Mouse (Mus musculus) left cerebral cortex, postnatal 10 days (tissue): ENCODE results near the gene Myl4. TPM values are rescaled to one million over a fixed set of nuclear protein-coding genes. Genes with fewer than 3 reads are reported as not detected.
A peak's percentile ranks its signal among the peaks of the same experiment; 100 is the strongest.

Experiments
- DNase-seq, 2 experiments: peaks; one replicate each; pipeline ENCODE4 v3.0.0; 2021 to 2022; ENCODE audit warnings: low spot score in 2 of 2, mixed read lengths in 1 of 2; ENCODE audit errors: extremely low spot score in 1 of 2
- intact Hi-C: fragments of 180-260 bp; cut with DNase I; formaldehyde crosslinking; loops from one replicate; pipeline ENCODE4 v1.15.1; 2025
- total RNA-seq, 2 experiments: library from RNA; stranded (reverse); gene quantifications; 2 replicates each; pipeline ENCODE4 v1.2.3; 2021

Gene Myl4
- total RNA-seq, 2 experiments from 2014 or later = 8.7 to 10.9 TPM

DNA sequence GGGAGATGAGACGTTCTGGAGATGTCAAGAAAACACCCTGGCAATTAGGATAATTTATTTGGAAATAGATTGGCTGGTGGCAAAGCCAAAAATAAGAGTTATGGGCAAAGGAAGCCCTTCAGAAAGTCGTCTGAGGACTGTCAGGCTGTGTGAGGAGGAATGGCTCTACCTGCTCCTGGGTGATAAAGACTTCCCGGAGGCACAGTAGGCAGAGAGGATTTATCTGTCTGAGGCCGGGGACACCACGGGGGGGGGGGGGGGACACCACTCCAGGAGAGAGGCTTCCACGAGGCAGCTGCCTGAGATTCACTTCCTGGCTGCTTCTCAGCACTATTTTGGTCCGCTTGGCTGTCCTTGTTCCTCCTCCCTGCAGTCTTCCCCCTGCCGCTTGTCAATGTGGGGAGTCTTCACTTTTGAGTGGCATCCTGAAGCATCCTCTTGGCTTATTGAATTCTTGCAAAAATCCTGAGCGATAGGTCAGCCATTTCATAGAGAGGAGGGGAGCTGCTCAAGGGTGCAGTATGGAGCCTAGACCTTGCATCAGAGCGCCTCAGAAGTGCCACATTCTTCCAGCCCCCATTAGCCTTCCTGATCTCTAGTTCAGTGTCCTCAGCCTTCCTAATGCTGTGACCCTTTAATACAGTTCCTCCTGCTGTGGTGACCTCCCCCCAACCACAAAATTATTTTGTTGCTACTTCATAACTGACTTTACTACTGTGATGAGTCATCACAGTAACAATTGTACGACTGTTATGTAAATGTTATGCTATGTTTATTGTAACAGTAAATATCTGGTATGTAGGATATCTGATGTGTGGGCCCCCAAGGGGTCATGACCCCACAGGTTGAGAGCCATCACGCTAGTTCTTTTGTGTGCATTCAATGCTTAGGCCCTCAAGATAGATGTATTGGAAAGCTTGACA, 71.8 kb downstream of the Myl4 start:
- DNase-seq = peak in 1 of 2 experiments; percentile 23
- intact Hi-C loops = no loop called here

DNA sequence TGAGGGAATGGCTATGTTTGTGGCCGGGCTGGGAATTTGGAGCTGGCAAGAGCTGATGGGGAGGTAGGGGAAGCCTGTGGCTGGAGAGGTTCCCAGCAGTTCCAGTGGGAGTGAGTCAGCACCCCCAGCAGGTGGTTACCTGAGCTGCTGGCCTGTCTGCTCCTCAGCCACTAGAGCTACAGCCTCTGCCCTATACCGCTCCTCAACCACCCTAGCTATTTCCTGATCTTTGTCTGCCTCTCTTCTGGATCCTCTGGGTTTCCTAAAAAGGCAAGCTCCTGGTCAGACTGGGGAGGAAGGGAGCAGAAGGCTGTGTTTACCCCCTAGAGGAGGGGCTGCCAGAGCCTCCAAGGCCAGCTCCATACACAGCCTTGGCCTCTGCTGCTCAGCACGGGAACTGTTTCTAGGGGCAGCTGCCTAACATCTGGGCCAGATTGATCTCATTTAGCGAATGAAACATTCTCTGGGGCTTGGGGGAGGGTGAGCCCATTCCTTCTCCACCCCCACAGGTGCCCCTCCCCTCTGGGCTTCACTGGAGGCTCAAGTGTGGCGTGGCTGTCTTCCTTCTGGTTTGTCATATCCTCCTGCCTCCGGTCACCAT, 74.4 kb downstream of the Myl4 start:
- peak in 1 of 2 experiments; percentile 53 for DNase-seq
- intact Hi-C loops = no loop called here

DNA sequence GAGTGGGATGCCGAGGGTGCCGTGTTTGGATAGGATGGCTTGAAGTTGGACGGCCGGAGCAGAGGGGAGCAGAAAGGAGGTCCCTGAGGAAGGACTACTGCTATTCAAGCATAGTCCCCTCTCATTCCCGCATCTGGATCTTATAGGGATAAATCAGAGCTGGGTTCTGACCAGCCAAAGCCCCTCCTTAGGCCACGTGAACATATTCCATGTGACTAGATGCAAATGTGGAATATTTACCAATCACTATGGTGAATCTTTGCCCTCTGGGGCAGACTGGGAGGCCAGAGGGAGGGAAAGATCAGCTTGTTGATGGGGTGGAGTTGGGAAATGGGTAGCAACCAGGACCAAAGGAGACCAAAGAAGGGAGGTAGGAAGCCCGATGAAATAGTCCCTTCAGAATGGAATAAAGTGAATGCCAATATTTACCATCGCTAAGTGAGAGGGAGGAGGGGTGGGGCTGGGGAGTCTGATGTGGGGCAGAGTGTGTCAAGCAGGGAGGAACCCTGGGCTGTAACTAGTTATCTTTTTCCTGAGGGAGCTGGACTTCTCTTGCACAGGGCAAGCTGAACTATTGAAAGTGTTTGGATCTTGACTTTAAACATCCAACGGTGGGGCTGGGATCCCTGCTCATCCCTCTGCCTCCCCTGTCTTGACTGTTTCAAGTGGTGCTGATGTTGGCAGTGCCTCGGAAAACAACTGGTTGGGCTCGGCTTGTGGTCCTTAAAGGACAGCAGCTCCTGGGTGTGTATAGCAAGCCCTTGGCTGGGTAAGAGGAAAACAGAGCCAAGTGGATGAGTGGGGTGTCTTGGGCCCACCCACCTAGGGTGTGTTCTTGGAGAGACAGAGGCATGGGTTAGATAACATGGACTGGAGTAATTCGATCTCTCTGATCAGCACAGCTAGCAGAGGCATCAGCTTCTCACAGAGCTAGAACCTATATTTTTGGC, 75.3 kb downstream of the Myl4 start:
- intact Hi-C loops = no loop called here
- peak in 1 of 2 experiments; percentile 52 for DNase-seq

DNA sequence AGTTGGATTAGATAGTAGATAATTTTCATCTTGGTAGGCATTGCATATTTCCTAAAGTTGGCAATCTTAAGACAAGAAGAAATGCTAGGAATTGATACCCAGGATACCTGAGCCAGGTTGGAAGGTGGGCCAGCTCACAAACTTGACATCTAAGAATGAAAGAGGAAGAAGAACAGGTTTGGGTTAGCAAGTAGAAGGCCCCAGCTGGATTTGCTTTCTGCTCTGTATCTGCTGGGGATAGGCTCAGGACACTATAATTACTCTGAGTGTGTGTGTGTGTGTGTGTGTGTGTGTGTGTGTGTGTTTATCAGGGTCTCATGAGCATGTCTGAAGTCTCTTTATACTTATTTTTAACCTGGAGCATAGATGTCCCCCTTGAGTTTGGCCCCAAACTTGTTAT, 76.2 kb downstream of the Myl4 start:
- no peak for DNase-seq
- intact Hi-C loops = no loop called here

DNA sequence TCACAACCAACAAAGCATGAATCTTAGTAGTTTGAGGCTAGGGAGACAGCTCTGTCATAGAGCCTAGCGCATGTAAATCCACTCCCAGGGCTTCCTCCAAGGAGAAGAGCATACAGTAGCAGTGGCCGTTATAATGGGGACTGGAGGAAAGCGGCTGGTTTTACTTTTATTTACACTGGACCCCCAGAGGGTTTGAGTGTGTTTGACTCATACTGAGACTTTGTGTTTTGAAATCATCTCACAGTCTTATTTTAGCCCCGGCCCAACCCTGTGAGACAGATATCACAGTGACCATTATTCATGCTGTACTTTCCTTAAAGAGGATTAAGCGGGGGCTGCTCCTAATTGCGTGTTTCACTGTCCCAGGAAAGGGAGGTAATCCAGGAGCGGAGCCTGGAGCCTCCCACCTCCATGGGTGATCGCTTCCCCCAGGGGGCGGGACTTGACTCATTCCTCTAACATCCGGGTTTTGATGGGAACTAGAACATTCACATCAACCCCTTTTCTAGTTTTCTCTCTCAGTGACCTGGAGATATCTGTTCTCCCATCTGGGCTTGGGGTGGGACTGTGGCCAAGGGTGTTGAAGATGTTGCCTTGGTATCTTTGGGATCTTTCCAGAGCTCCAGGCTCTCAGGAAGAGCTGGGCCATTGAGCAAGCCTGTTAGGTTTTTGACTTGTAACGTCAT, 77.3 kb downstream of the Myl4 start:
- intact Hi-C loops = no loop called here
- peak in 1 of 2 experiments; percentile 54 for DNase-seq

DNA sequence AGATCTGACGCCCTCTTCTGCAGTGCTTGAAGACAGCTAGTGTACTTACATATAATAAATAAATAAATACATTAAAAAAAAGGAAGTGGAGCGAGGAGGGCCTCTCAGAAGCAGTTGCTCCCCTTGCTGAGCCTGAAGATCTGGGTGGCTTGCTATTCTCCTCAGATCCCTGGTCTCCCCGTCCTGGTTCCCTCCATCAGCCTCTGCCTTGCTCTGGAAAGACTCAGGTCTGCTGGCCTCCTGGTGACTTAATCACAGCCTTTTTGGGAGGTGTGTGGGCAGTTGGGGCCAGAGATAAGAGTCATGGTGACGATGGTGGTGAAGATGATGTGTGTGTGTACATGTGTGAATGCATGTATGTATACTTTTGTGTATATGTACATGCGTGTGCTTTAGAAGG, 78.1 kb downstream of the Myl4 start:
- intact Hi-C loops = no loop called here
- DNase-seq = peak in 1 of 2 experiments; percentile 14

DNA sequence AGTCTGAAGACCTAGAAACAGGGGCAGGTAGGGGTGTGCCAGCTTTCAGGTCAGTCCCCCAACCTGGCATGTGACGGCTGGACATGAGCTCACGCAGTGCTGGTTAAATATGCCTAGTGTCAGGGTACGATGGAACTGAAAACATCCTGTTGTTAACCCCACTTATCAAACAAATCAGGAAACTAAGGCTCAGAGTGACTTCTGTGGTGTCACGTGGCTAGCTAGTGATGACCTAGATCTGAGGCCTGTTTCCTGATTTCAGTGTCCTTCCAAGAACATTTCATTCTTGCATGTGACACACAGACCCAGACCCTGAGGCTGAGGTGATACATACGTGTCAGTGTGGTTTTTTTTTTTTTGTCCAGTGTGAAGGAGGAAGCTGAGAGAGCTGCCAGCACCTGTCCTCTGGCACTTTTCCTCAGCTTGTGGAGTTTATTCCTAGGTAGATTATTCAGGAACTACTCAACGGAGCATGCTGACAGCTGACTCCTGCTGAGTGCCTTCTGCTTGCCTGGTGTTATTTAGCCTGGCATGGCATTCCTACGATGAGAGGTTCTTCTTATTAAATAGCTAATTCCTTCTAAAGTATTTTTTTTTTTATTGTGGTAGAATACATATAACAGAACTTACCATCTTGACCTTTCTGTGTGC, 79.8 kb downstream of the Myl4 start:
- intact Hi-C loops = no loop called here
- DNase-seq = no peak

DNA sequence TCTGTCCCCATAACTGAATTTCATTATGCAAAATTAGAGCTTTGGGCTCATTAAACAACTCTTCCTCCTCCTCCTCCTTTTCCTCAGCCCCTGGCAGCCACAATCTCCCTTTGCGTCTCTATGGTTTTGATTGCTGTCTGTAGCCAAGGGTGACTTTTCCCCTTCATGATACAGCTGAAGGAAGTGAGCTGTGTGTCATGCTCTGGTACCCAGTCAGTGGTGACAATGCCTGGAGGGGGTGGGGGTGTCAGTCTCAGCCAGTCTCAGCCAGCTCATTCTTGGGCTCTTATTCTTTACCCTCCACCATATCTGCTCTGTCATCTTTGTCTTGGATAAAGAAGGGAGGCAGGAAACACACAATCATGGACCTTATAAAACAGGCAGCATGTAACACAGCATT, 80.8 kb downstream of the Myl4 start:
- intact Hi-C loops = no loop called here
- DNase-seq = peak in 1 of 2 experiments; percentile 12

DNA sequence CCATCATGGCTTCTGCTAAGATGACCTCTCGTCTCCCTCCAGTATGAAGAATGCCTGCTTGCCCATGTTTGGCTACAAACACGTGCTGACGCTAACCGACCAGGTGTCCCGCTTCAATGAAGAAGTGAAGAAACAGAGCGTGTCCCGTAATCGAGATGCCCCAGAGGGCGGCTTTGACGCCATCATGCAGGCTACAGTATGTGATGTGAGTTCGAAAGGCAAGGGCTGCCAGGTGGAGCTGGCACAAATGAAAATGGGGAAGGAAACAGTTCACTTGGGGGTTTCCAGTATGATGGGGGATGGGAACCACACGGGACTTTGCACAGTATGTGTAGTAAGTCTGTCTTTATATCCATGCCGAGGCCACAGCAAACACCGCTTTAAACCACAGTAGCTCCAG, 86.5 kb downstream of the Myl4 start:
- intact Hi-C loops = no loop called here
- peak in 1 of 2 experiments; percentile 15 for DNase-seq

DNA sequence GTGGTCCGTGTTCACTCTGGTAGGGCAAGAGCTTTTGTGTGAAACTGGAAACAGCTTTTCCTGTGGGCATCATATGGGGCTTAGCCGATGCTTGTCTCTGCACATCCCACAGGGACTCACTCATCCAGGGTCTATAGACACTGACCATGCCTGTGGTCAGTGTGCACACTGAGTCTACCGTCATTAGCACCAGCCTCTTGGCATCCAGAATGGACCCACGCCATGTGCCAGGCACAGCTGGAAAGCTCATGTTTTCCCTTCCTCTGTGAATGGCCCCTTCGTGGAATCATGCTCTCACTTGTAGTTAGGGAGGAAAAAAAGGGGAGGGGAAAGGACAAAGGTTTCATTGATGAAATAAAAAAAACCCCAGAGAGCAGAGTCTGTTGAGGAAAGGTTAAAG, 87.5 kb downstream of the Myl4 start:
- peak in 1 of 2 experiments; percentile 28 for DNase-seq
- intact Hi-C loops = no loop called here

DNA sequence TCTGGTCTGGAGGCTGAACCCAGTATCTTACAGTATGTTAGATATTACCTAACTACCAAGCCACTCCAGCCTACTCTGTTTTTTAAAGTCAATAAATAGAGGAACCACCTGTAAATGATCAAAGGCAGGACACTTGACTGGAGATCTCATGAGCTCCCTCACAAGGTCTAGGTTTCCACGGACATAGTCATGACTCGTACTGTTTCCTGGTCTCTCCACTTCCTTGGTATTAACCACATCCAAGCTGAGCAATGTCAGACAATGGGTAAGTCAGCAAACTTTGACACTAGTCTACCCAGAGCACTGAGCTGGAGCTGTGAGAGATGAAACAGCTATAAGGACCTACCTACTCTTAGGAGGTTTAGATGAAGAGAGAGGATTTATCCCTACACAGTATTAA, 88.4 kb downstream of the Myl4 start:
- DNase-seq = no peak
- intact Hi-C loops = no loop called here

DNA sequence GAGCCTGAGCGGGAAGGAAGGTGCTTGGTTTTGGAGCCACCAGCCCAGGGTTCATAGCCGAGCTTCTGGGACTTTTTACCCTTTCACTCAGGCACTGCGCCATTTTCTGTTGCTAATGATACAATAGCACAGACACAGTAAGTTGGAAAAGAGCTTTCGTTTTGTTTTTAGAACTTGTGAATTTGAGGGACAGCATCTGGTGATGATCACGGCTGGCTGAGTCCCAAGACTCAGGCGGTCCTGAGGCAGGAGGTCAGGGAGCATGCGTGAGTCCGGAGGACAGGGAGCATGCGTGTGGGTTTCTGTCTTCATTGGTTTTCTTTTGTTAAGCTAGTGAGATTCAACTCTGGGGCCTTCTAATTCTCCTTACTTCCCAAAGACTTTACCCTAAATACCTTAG, 89.2 kb downstream of the Myl4 start:
- intact Hi-C loops = no loop called here
- no peak for DNase-seq

DNA sequence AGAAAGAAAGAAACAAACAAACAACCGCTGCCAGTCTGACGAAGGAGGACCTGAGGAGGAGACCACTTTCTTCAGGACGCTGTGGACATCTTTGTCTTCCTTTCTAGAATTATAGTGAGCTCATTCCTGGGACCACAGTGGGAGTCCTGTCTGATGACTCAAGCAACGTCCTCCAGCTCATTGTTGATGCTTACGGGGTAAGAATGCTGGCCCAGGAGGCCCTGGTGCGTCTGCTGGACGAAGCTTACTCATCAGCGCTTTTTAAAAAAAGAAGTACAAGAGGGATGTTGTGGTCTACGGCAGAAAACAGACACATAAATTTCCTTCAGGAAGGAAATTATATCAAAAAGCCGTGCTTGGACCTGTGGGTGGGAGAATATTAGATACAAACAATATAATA, 90.4 kb downstream of the Myl4 start:
- intact Hi-C loops = no loop called here
- DNase-seq = no peak

DNA sequence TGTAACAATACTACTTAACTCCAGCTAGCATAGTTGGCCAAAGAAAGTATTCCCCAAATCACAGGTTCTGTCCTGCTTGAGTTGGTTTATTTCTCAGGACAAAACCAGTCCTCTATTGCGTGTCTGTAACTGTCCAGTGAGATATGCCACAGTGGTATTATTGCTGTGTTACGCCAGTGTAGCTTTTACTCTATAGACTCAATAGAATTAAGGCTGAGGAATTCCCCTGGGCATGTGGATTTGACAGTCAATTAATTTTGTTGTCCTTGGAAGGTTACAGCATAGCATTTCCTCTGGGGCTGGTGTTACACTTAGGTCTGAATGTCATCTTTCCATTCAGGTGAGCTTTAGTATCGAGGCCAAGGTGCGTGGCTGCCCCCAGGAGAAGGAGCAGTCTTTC, 92.8 kb downstream of the Myl4 start:
- intact Hi-C loops = no loop called here
- DNase-seq = no peak

Other genes with a start within 250 kb of the Myl4 start
- 10 to 100 TPM; 67.0 to 67.8 TPM for gene Kansl1, start 81.8 kb upstream of the Myl4 start, total RNA-seq
- gene Cdc27, start within 50 bp of the Myl4 start, total RNA-seq = 10 to 100 TPM; 63.9 to 73.9 TPM
- 1 to 10 TPM; 5.5 to 6.7 TPM for gene Itgb3, start 57.3 kb downstream of the Myl4 start, total RNA-seq
- 1 to 10 TPM; 1.5 to 1.7 TPM for gene Gm11639, start 135.0 kb downstream of the Myl4 start, total RNA-seq